Mouse (Mus musculus) c-Kit-positive CD71-positive TER-119-negative erythroid progenitor cells, embryonic 14.5 days (primary cell): ENCODE measurements around the gene Rasgrf1.

Source experiments
- DNase-seq: peaks from one replicate; pipeline ENCODE4 v3.0.0-alpha.2; 2013; ENCODE audit warnings: low read depth

The Rasgrf1 gene

DNA sequence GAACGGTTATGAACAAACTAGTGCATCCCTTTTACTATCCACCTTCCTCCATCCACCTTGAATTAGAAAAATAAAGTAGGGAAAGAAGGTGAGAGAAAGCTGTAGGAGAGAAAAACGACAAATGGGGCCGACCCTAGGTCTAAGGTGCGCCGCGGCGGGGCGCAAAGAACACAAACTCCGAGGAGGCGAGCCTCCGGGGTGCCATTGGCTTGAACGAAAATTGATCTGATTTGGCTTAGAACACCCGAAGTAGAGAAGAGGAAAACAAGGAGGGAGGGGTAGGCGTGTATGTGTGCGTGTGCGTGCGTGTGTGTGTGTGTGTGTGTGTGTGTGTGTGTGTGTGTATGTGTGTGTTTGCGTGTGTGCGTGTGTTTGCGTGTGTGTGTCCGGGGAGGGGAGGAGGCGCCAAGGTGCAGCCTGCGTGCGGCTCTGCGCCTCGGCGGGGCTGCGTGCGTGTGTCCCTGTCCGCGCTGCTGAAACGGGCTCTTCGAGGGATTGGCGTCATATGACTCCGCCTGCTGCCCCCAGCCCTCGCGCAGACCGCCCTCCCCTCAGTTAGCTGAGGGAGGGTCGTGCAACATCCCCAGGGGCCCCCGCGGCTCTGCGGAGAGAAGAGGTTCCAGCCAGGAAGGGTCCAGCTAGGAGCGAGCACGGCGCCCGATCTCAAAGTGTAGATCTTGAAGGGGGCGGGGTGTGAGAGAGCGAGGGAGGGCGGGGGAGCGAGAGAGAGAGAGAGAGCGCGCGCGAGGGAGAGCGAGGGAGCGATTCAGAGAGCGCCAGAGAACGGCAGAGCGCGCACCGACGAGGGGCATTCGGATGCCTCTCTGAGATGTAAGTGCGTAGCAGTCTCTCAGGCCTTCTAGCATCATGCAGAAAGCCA is at the start of gene Rasgrf1:
Rasgrf1 (plus strand) TSS at position 778 of the 880 bp plus-strand sequence.
- no peak for DNase-seq

DNA sequence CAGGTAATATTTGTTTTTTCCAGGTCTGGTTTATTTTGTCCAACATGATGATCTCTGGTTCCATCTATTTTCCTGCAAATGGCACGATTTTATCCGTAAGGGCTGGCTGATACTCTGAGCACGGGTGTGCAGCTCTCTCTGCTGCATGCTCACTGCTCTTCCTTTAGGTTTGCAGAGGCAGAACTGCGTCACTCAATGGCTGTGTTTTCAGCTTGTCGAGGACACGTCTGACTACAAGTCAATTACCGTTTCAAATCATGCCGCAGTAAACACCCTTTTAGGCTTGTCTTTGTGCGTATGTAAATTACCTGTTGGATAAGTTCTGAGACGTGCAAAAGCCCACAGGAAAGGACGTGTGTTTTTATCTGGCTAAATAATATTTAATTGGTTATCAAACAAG is 49.6 kb upstream of the Rasgrf1 start:
- no peak for DNase-seq

DNA sequence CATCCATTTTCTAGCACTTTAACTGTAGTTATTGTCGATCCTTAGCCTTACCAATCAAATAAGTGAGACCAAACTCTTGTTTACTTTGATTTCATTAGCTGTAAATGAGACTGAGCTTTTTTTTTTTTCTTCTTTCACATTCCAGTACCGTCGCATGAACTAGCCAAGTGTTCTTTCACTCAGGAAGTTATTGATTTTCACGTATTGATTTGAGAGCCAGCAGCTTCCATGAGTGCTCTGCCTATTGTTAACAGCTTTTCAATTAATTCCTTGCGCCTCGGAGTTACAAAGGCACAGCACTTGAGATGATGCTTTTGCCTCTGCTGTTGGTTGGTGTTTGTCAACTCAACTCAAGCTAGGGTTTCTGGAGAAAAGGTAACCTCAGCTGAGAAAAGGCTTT is 49.1 kb upstream of the Rasgrf1 start:
- no peak for DNase-seq

- DNase-seq: no peak
These were observed 42.6 kb upstream of the Rasgrf1 start for GRCm38 (mm10) chr9:89867141-89867540.

GRCm38 (mm10) chr9:89868093-89868729 is 41.5 kb upstream of the Rasgrf1 start:
- no peak for DNase-seq

DNA sequence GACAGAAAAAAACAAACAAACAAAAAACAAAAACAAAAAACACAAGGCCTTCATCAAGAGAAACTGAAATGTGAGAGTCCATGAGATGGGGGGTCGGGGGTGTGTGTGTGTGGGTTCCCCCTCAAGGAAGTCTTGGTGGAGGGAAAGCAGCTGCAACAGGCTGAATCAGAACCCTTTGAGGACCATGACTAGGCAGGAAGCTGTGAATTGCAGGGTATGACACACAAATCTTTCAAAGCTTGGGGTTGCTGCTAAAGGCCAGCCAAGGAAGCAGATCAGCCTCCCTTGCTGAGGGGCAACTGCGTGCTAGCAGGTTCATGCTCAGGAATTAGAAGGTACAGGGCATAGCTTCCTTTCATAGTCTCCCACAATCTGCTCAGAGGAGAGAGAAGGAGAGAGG is 40.1 kb upstream of the Rasgrf1 start:
- no peak for DNase-seq

DNA sequence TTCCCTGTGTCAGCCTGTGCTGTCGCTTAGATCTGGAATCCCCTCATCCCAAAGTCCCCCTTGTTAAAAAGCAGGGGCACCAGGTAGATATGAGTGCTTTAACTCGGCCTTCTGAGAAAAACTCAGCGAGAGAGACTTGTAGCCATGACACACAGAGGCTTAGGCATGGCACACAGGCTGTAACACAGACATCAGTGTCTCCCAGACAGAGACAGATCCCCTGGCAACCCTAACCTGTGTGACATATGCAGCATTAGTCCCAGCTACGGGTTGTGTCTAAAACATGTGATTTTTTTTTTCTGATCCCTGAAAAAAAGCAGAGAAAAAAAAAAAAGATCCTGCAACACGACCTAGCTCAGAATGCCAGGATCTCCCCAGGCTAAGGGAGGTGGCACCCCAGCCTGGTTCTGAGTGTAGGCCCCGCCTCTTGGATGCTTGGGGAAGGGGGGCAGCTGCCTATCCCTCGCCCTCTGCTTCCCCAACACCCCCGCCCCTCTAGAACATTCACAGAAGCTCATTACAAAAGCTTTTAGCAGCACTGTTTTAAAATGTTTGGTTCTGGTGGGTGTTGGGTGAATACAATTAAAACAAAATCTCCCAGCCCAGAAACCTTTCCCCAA is 39.1 kb upstream of the Rasgrf1 start:
- DNase-seq: no peak

DNA sequence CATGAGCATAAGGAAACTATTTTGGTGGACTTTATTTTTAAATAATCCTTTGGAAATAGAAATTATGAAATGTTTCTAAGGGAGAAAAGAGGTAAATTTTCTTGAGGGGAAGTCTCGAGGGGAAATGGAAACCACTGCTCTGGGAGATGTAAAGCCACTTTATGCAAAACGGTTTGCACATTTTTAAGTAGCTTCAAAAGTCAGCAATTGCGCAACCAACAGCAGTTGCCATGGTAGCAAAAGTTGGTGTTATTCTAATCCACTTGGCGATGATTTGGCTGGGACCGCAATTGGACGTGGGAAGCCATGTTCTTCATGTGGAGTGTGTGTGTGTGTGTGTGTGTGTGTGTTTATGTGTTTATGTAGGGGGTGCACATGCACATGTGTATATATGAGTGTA is 37.6 kb upstream of the Rasgrf1 start:
- no peak for DNase-seq

- DNase-seq: no peak
These were observed 35.3 kb upstream of the Rasgrf1 start for GRCm38 (mm10) chr9:89874434-89874833.

GRCm38 (mm10) chr9:89875551-89875950 is 34.2 kb upstream of the Rasgrf1 start:
- DNase-seq: no peak

DNA sequence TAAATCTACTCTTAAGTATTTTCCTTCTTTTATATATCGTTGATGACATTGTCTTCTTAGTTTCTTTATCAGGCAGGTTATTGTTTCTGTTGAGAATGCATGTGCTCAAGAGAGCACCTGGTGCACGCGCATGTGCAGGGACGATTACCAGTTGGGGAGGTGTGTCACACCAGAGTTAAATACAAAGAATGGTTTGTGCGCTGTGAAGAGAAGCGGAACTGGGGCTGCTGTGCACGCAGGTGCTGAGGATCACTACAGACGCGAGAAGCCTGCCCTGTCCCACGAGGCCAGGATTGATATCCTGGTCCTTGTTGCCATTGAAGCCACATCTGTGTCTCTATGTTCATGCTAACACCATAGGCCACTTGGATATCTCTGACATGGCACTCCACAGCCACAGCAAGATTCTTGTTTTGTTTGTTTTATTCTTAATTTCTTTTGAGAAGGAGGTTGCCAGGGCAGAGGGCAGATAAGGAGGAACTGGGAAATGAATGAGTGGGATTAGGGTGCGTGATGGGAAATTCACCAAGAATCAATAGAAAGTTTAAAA is 31.2 kb upstream of the Rasgrf1 start:
- no peak for DNase-seq

DNA sequence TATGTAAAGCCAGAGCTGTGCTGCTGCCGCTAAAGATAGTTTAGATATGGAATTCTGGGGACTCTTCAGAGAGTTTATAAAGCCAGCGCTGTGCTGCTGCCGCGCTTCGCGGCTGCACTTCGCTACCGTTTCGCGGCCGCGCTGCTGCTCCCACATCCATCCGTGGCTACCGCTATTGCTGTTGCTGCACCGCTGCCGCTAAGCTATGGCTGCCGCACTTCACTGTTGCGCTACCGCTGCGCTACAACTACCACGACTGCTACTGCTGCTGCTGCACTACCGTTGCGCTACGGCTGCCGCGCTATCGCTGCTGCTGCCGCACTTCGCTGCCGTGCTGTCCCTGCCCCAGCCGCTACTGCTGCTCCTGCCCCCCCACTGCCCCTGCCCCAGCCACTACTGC is 30.1 kb upstream of the Rasgrf1 start:
- no peak for DNase-seq

GRCm38 (mm10) chr9:89881552-89881951 is 28.2 kb upstream of the Rasgrf1 start:
- DNase-seq: no peak

DNA sequence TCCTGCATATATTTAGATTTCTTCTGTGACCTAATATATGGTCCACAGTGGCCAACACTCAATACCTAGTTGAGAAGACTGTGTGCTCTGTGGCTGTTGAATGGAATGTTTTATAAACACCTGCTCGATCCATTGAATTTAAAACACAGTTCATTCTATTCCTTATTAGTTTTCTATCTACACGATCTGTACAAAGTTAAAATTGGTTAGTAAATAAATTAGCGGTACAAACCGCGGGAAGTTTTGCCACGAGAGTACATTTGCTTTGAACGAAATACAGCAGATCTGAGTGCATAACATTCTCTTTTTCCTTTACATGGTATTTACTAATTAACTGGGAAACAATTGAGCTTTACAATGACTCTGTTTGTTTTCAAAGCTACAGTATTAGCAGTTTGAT is 27.1 kb upstream of the Rasgrf1 start:
- DNase-seq: no peak

- no peak for DNase-seq
These were observed 23.9 kb upstream of the Rasgrf1 start for GRCm38 (mm10) chr9:89885701-89886218.

DNA sequence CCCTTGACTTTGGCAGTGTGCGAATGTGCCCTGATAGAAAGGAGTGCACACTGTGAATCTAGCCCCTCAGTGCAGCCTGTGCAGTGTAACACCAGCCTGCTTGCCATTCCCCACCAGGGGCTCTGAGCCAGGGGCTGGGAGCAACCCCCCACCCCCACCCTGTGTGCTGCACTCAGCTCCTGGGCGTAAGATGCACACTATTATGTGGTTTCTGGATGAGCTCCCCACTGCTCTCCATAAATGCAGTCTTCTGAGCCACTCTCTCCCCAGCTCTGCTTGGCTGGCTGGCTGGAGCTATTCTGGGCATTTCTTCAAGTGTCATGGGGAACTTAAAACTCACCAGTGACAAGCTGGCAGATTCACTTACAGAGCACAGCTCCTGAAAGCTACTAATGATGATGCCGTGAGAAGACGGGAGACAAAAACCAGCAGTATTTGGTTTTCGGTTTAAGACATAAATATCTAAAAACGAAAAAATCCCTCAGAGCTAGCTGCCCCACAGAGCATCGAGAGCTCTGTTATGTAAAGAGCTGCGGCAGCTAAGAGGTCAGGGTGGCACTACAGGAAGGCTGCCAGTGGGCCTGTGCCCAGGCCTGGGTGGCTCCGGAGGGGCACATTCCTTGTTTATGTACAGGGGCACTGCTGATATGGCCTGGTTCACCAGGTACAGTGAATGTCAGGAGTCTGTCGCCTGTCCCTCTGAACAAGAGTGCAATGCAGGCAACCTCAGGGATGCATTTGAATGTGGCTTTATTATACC is 18.0 kb upstream of the Rasgrf1 start:
- DNase-seq: no peak

- no peak for DNase-seq
These were observed 17.0 kb upstream of the Rasgrf1 start for GRCm38 (mm10) chr9:89892540-89893188.

DNA sequence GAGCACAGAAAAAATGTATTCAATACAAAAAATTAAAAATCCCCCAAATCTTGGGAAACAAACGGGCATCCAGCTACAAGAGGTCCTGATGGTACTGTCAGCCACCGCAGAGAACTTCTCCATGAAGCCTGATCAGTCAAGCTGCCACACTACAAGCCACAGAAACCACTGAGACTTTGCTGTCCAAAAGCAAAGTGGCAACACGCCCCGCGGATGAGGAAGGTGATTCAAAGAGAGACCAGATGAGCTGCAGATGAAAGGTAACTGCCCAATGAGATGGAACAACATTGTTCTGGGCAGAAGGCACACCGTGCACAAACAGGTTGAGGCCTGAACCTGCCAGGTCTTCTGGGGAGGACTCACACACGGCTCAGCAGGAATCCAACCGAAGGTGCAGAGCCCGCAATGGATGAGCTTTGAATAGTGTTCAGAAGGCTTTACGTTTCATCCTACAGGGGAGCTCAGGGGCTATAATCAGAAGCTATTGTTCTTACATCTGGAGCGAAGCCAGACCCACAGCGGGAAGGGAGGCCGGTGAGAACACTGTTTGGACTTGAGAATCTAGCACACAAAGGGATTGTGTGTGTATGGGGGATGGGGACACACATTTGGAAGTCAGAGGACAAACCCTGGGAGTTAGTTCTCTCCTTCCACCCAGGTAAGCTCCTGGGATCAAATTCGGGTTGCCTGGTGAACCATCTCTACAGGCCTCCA is 9.4 kb upstream of the Rasgrf1 start:
- DNase-seq: no peak

DNA sequence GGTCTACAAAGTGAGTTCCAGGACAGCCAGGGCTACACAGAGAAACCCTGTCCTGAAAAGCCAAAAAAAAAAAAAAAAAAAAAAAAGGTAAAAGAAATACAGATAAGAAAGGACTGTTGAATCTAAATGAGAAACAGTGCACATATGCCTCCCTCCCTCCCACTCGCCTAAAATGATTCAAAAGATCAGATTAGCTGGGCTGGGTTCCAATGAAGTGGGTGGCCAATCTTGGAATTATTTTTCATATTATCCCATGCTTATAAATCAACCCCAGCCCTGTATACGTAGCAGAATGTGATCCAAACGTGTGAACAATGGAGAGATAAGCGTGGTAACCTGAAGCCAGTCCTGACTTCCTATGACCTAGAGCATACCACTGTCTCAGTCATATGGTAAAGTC is 8.5 kb upstream of the Rasgrf1 start:
- no peak for DNase-seq

GRCm38 (mm10) chr9:89902813-89903212 is 6.9 kb upstream of the Rasgrf1 start:
- DNase-seq: no peak

GRCm38 (mm10) chr9:89906645-89907044 is 3.1 kb upstream of the Rasgrf1 start:
- no peak for DNase-seq
